Mouse (Mus musculus) thymus, adult 18-20 months (tissue): ENCODE results near the gene Mark1.

Experiments used
- DNase-seq, 2 experiments: peaks; one replicate each; pipeline ENCODE4 v3.0.0; 2022; ENCODE audit warnings: mixed read lengths in 2 of 2

The Mark1 gene

GRCm38 (mm10) chr1:184999071-184999750 lies at the start of gene Mark1:
Gene Mark1, minus strand, starts transcription at chr1:184999570.
- DNase-seq: no peak

- DNase-seq: no peak
Measured at GRCm38 (mm10) chr1:185047516-185048247, 48.3 kb upstream of the Mark1 start.

GRCm38 (mm10) chr1:185046513-185046912 lies 47.1 kb upstream of the Mark1 start:
- DNase-seq: no peak

GRCm38 (mm10) chr1:185038183-185038686 lies 38.9 kb upstream of the Mark1 start:
- no peak for DNase-seq

- no peak for DNase-seq
Measured at GRCm38 (mm10) chr1:185030565-185030964, 31.2 kb upstream of the Mark1 start.

- DNase-seq: no peak
Measured at GRCm38 (mm10) chr1:185020429-185021168, 21.2 kb upstream of the Mark1 start.

- DNase-seq: no peak
Measured at GRCm38 (mm10) chr1:185012566-185012965, 13.2 kb upstream of the Mark1 start.

- DNase-seq: no peak
Measured at GRCm38 (mm10) chr1:185007066-185007465, 7.7 kb upstream of the Mark1 start.

- no peak for DNase-seq
Measured at GRCm38 (mm10) chr1:184999780-185000599, 620 bp upstream of the Mark1 start.

- no peak for DNase-seq
Measured at GRCm38 (mm10) chr1:184998631-184999030, 739 bp downstream of the Mark1 start.

- DNase-seq: no peak
Measured at GRCm38 (mm10) chr1:184998161-184998560, 1.2 kb downstream of the Mark1 start.

GRCm38 (mm10) chr1:184997466-184997865 lies 1.9 kb downstream of the Mark1 start:
- no peak for DNase-seq

GRCm38 (mm10) chr1:184995335-184995734 lies 4.0 kb downstream of the Mark1 start:
- DNase-seq: no peak

GRCm38 (mm10) chr1:184991191-184991590 lies 8.2 kb downstream of the Mark1 start:
- DNase-seq: no peak

- DNase-seq: no peak
Measured at GRCm38 (mm10) chr1:184986748-184987147, 12.6 kb downstream of the Mark1 start.

GRCm38 (mm10) chr1:184984723-184985122 lies 14.6 kb downstream of the Mark1 start:
- no peak for DNase-seq

GRCm38 (mm10) chr1:184983751-184984150 lies 15.6 kb downstream of the Mark1 start:
- no peak for DNase-seq

- DNase-seq: no peak
Measured at GRCm38 (mm10) chr1:184972214-184972776, 27.1 kb downstream of the Mark1 start.

GRCm38 (mm10) chr1:184969374-184969773 lies 30.0 kb downstream of the Mark1 start:
- no peak for DNase-seq

GRCm38 (mm10) chr1:184965682-184966360 lies 33.5 kb downstream of the Mark1 start:
- DNase-seq: no peak

- no peak for DNase-seq
Measured at GRCm38 (mm10) chr1:184963121-184963693, 36.2 kb downstream of the Mark1 start.
